Mouse (Mus musculus) right cerebral cortex, adult 2 months (tissue): ENCODE measurements at regions not wholly inside any gene's neighbourhood (a gene's known extent, or its start where the extent isn't known, plus 50 kb on each side); places are given as distances from the start of the nearest gene placed in this dataset.

ENCODE experiments used
- DNase-seq, 2 experiments: peaks; one replicate each; pipeline ENCODE4 v3.0.0; 2021 to 2022; ENCODE audit warnings: low spot score in 2 of 2

DNA sequence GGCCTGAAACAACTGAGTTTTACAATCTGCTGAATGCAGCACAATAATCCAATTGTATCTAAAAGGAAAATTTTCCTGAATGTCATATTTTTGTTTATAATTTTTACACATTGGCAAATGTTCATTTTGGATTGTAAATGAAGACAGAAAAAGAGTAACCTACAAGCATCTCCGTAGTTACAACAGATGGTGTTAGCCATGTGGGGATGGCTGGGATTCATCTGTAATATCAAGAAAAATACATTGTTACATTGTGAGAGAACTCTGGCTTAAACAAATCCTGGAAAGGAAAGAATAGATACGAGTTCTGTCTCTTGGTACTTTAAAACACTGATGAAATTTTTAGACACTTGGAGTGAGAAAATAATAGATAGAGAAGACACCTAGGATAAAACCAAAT, 1106.0 kb downstream of the Grm8 start:
- DNase-seq = peak; percentile 5 to 11

DNA sequence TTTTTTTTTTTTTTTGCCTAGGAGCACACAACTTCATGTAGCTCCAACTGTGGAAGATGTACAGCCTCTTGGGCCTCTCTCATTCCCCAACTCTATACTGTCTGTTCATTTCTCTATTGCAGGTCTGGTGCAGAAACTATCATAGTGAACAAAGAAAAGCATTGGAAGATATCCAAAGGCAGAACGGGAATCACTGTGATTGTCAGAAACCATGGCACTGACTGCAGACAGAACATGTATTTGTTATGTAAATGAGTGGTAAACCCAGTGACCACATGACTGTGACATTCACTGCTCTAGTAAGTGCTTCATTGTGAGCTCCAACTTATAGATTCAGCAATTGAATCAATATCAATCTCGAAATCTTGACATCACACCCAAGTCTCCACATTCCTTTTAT, 1106.6 kb downstream of the Grm8 start:
- DNase-seq = no peak

DNA sequence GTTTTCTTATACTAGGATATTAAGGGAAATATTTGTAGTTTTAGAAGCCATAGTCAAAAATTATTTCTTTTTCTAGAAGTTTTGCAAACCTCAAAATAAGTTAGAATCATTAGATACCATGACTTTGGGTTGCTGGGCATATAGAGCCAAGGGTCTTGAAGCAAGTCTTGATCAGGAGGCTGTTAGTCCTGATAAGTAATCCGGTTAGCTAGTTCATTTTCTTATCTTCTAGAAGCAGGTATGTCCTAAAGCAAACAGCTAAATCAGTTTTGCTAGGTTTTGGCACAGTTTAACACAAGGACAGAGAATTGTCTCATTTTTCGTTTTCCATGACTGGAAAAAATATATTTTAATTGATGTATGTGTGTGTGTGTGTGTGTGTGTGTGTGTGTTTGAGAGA, 1113.3 kb downstream of the Grm8 start:
- no peak for DNase-seq

DNA sequence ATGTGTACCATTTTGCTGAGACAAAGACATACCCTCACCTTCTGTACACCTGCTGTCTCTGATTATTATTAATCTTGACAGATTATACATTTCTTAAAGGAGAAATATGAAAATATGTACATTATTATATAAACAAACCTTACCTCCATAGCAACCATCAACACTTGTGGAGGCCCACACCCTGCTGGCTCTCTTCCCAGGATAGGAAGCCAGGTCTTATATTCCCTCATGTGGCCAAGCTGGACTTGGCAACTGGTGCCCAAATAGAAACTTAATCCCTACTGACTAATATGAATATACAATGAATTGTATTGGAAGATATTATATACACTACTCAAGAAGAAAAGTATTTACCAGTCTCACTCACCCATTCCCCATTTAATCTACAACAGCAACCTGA, 1120.5 kb downstream of the Grm8 start:
- no peak for DNase-seq

DNA sequence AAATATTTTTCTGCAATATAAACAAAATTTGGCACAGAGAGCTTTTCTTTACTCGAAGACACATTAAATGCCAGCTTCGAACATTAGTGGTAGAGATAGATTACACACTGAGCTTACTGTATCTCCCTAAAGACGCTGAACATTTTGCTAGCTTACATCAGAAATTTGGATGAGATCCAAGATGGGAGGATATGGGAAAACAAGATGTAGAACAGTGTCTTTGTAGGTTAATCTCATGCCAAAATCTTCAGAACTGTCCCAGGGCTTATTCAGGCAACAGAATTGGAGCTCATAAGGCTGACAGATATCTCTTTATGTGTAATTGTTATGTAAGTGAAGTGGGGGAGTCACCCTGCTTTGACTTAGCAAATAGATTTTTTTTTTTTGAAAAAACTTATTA, 1158.4 kb downstream of the Grm8 start:
- DNase-seq = no peak

DNA sequence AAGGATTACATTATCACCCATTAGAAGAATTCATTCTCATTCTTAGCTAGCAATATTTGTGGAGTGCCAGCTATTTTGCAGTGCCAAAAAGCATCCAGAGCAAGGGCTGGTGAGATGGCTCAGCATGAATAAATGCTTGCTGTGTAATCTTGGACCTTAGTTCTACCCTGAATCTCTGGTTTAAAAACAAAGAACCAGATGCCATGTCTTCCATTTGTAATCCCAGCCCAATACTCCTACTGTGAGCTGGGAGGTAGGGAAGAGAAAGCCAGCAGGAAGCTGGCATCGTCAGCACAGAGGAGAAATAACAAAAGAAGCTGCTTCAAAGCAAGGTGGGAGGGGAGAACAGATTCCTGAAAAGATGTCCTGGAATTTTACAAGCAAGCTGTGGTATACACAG, 1140.1 kb upstream of the Pot1a start:
- no peak for DNase-seq
